Mouse (Mus musculus) erythroblast, adult 5-6 weeks (primary cell): ENCODE results near the gene Nrp2. TPM values are rescaled to one million over a fixed set of nuclear protein-coding genes. Genes with fewer than 3 reads are reported as not detected.

Experiments used
- ATAC-seq: replicated peaks from 2 replicates; pipeline ENCODE4 v1.8.0; 2016; ENCODE audit warnings: moderate number of reproducible peaks, mild to moderate bottlenecking, moderate TSS enrichment, inconsistent platforms; ENCODE audit not compliant: poor library complexity, low FRiP score, severe bottlenecking
- total RNA-seq, 2 experiments: library from RNA; stranded (forward) in 1 of 2; stranded (reverse) in 1 of 2; fragments of 150-400 nt in 1 of 2; fragments of 200-764, 138-1000 nt in 1 of 2; gene quantifications; 2 replicates each; pipeline versions ENCODE4 v1.2.3 to v1.2.4; 2015 to 2017; ENCODE audit warnings: low replicate concordance in 2 of 2

The Nrp2 gene
- total RNA-seq, 2 experiments from 2014 or later: 0.43 to 0.96 TPM

DNA sequence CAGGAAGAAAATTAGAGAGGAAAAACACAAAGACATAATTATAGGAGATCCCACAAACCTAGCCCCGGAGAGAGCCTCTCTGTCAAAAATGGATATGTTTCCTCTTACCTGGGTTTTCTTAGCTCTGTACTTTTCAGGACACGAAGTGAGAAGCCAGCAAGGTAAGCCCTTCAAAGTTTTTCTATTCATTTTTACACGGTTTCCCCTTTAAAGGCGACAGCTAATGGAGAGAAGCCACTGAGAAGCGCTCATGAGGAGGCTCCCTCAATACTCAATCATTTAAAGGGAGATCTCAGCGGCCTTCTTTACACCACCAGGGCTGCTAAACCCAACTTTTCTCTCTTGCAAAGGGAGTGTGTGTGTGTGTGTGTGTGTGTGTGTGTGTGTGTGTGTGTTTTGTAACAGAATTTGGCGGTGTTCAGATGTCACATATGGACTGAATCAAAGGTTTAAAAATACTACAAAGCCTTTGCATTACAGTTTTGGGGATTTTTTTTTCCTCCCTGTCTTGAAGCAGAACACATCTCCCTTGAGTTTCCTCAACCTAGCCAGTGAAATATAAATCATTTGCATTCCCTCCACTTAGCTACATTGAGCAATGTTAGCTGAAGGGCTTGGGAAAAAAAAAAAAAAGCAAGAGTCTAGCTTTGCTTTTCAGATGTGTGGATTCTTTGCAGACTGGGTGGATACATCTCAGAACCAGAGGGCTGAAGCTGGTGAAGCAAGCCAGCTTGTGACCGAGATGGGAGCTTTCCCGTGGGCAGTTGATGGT is 1.2 kb downstream of the Nrp2 start:
- ATAC-seq: no peak

DNA sequence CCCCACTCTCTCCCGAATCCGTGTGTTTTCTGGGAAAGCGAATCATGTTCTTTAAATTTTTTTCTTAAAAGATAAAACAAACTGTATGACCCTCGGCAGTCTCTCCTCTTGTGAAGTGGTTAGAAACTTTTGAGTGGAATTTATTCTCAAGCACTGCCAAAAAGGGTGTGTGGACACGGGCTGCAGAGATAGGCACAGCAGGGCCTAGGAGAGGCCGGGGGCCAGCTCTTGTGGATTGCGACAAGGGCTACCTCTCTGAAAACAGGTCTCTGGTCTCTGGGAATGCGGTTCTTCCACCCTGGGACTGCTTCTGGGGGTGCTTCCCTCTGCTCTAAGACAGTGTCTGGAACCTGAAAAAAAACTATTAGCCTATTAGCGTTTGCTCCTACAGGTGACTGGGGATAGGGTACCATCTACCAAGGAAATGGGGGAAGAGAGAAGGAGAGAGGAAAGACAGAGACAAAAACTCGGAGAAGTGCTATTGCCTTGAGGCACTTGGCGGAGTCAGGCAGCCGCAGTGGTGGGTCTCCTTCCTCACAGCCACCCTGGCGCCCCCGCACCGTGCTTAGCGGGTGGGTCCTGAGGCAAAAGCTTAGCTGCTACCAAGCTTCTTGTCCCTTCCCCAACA is 1.9 kb downstream of the Nrp2 start:
- ATAC-seq: no peak

DNA sequence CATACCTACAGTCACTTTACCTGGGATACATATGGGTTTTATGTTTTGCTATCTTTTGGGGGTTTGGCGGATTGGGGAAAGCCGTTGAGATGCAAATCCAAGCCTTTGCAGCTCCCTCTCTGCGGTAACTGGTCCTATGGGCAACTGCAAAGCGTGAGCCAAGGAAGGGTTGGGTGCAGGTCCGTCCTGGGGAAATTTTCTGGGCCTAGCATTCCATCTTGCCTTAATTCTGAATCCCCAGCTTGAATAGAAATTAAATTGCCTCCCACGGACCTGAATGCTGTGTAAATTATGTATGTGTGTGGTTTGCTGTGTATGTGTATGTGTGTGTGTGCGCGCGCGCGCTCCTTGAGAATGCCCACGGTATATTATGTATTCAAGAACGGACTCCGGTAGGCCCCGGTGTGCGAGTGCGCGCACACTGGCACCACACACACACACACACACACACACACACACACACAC is 2.5 kb downstream of the Nrp2 start:
- ATAC-seq: no peak

DNA sequence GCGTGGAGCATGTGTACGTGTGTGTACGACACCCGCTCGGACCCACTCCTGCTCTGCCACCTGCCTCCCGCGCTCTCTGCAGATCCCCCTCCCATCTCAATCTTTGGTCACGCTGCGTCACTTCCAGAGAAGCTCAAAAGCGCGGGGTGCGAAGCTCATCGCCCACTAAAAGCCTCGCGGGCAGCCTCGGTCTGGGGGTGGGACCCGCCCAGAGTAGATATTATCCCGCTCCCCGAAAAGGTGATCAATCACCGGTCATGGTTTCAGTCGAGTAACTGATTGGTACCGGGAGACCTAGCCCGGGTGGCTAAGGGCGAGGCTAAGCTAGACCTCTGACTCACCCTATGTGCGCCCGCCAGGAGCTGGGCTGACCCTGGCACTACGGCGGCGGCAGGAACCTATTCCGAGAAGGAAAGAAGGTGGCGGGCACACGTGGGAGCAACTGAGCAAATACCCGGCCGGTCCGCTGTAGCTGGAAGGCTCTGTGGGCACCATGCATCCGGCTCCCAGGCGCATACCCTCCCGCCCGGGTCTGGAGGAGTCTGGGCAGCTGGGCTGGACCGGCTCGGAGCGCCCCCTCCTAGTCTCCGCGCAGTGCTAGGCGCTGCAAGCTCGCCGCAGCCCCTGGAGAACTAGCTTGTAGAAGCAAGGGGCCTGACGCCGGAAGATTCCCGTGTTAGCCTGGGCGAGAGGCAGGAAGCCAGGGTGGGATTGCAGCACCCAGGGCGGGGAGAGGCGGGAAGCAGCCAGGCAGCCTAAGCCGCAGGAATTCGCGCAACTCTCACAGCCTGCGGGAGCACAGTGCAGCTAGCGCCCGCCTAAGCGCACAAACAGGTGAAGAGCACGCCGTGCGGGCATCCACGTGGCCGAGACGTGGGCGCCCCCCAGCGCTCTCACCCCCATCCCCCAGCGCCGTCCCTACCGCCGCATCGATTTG is 3.3 kb downstream of the Nrp2 start:
- ATAC-seq: no peak

DNA sequence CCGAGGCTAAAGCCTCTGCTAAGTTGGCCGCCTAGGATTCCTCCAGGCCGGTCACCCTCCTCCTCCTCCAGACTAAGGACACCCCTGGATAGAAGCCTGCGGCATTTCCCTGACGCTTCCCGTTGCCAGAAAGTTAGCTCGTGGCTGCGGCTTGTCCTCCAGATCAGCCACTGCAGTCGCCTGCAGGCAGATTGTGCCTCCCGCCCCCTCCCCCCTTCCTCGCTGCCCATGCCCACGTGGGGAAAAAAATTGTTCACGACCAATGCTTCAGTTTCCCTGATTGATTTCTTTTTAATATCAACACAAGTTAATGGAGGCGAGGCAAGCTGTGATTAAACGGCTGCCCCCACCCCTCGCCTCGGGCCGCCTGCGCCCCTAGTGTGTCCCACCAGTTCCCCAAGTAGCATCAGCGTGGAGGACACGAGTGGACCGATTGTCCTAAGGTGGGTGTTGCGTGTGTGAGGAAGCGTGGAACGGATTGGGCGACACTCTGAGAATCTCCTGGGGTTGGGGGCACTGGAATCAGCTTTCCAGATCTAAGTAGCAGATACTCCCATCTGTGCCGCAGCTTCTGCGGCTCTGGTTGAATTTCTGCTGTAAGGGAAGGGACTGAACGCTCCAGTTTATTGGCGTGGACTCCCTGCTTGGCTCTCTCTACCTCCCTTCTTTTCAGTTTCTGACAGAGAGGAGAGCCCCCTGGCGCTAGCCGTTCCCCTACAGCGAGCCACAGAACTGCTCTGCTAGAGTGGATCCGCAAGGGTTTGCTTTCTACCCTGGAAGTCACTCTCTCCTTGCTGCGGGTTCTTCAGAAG is 4.2 kb downstream of the Nrp2 start:
- ATAC-seq: no peak

DNA sequence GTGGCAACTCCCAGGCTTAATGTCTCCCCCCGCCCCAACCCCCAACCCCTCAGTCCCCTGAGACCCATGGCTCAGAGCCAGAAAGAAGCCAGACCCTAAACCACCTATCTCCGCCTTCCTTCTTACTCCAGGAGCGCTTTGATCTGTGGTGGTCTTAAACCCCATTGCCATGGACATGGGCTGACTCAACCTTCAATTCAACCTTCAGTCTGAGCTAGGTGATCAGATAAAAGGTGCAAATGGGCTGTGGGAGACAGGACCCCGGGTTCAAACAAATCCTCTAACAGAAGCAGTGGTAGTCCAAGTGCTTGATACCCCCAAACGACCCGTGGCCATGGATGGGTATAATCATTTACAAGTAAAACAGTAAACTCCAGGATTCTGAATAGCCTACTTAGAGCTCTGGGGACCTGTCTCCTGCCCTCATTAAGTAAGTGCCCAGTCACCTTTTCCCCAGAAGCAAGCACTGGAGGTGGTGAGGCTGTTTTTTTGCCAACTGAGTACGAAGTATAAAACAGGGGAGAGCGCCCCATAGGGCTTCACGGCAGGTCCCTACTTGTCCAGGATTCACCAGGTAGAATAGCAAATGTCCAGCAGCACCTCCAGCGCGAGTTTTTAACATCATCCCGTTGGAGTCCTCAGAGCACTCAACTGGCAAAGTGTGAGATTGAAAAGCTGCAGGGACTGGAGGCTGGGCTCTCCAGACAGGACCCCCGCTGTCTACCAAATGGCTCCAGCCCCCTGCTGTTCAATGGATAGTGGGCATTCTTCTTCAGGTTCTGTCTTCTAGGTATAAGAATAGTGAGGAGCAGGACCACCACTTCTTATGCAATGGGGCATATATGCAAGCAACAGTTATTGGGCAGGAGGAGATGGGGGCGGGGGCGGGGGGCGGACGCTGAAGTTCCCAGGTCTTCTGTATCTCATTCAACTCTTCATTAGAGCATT is 5.1 kb downstream of the Nrp2 start:
- no peak for ATAC-seq

DNA sequence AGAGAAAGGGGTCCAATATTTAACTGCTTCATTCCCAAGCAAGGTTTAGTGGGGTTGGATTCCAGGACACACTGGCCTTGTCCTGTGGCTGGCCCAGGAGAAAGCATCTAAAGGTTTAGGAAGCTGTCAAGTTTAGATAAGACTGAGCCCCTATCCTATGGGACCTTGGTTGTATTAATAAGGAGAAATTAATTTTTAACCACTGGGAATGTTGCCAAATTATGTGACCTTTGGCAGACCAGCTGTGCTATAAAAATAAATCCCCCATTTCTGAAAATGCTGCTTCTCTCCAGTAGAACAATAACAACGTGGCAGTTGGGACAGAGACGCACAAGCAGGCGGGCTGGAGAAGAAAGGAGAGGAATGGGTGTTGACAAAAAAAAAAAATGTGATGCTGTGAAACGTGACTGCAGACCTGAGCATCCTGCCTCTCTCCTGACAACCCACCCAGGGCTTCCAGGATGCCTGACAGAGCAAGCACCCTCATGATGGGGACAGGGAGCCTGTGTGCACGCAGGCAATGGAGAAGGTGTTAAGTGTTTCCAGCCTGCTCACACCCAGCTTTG is 6.8 kb downstream of the Nrp2 start:
- ATAC-seq: no peak

DNA sequence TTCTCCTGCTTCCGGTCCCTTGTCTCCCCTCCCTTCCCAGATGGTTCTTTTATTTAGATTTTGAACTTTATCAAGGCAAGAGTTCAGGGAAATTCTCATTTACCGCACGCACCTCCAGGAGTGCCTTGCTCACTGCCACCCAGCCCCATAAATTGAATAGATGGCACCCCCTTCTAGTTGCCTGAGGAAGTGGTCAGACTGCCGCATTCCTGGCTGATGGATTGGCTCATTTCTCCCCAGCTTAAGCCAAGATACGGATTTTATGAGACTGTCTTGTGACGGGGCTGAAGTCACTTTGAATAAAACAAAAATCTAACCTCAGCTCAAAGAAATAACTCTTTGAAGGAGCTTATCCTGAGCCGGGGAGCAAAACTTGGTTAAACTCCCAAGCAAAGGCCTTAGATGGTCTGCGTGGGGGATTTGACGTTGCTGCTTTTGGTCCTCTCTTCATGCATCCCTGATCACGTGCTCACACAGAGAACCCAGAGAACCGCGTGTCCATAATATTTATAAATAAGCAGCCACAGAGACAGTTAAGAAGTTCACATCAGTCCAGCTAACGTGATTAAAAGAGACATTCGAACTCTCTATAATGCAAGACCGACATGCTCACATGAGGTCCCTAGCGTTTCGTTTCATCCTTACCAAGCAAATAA is 10.1 kb downstream of the Nrp2 start:
- no peak for ATAC-seq

DNA sequence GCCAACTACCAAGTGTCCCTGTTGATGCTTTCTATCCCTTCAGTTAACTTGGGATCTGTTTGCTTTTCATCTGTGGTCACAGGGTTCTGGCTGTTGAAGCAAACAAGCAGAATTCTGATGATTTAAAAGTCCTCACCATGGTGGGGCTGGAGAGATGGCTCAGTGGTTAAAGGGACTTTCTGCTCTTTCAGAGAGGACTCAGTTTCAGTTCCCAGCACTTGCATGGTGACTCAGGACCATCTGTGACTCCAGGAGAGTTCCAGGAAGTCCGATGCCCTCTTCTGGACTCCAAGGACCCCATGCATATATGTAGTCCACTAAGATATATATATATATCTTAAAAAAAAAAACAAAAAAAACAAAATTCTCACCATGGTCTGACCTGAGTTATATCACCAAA is 11.9 kb downstream of the Nrp2 start:
- ATAC-seq: no peak

DNA sequence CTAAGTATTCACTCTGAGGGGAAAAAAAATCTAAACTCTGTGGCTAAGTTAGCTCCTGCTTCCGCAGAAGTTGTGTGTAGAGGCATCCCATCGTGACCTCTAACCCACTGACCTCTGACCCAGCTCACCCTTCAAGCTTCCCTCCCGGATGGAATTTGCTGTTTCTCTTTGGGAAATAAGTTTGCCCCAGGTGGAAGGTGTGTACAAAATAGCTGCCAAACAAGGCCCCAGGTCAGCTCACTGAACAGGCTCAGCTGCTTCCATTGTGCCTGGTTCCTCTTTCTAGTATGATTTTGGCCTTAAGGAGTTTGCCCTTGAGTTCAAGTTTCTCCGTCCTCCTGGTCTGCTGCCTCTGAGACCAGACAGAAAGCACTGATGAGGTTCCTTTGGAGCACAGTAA is 12.6 kb downstream of the Nrp2 start:
- no peak for ATAC-seq

DNA sequence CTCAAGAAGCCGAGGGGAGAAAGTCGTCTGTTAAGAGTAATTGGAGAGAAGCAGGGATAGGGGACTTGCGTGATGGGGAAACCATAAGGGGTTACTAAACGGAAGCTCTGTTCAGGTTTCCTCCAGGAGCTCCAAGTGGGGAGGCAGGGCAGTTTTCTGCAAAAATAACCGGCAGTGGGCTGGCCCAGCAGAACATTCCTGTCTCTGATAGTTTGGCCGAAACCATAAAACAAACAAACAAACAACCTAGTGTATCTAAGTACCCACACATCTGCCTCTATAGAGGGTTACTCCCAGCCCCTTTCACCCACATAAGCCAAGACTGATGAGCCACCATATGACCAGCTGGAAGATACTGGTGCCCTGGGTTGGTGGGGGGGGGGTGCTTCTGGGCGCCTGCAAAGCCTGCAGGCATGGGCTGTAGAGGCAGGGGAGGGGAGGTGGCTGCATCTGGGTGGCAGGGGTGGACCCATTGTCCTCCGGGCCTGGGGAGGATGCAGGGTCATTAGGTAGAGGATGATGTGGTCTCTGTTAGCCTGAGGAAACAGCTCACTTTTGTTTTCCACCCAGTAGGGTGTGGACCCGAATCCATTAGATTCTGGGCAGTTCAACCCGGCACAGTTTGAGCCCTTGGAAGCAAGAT is 13.9 kb downstream of the Nrp2 start:
- ATAC-seq: no peak

DNA sequence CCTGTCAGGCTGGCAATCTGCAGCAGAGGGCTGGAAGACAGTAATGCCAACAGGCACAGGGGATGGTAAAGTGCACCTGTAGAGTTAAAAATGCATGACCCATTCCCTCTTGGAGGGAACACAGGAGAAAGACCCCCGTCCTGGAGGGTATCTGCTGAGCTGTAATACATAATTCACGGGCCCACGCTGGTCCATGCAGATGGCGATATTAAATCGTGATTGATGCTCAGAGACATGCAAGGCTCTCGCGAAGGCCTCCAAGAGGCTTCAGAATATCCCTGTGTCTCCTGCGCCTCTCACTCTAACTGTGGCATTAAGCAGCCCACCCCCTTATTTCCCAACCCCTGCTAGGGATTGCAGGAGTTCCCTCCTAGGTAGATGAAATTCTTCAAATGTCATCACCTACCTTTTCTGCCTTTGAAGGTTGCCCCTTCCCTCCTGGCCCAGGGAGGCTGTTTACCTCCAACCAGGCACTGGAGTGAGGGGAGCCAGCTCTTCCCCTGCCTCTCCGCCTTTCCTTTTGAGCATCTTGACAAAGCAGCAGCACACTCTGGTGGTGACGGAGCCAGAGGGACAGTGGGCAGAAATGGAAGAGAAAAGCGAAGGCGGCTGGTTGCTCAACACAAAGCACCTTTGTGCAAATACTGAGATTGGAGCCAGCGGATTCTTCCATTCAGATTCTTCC is 14.6 kb downstream of the Nrp2 start:
- no peak for ATAC-seq

DNA sequence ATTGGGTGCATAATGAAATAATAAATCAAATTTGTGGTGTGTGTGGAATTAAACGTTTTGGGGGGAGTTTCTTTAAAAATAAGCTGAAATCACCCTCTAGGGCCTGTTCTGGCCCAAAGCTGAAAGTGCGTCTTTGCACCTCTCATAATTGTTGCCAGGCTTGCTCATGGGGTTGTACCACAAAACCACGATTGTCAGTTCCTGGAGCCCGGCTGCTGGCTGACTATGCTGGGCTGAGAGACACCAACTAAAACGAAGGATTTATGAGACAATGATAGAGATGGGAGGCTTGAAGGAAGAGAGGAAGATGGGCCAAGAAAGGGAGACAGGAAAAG is 15.1 kb downstream of the Nrp2 start:
- ATAC-seq: no peak

DNA sequence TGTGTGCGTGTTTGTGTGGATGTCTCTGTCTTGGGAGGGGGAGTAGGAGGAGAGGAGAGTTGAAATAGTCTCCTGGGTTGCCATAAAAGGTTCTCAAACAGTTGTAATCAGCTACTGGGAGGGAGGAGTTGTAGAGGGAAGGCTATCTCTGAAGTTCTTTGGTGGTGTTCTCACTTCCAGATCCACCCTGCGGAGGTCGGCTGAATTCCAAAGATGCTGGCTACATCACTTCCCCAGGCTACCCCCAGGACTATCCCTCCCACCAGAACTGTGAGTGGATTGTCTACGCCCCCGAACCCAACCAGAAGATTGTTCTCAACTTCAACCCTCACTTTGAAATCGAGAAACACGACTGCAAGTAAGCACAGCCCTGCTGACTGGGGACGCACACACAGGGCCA is 15.7 kb downstream of the Nrp2 start:
- ATAC-seq: no peak

DNA sequence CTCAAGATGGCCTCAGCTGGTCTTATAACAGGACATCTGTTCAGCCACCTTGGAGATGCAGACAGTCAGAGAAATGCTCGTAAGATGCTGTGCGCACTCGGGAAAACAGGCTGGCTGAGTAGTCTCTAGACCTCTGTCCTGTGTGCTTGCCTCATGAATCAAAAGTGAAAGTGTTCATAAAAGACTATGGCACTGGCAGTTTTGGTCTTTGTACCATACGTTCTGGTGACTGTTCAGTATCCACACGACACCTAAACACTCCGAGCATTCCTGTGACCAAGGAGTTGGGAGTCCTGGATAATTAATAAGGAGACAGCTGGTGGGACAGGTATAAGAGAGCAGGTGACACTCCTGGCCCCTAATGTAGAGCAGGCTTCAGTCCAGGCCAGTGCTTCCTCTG is 16.7 kb downstream of the Nrp2 start:
- no peak for ATAC-seq

DNA sequence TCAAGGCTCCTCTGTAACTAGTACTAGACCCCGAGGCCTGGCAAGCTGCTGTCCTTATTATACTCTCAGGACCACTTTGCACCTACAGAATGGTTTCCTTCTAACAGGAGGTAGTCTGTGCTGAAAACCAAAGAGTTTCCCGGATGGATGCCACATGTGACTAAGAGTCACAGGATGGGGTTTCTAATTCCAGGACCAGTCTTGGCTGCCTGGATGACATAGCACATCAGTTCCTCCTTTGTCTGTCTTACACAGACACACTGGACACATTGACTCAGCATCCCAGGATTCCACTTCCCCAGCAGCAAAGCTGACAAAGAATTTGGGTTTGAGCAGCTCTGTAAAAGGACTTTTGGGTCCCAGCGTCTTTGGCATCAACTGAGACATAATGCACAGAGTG is 17.1 kb downstream of the Nrp2 start:
- no peak for ATAC-seq
